Mouse (Mus musculus): ENCODE measurements at regions not wholly inside any gene's neighbourhood (a gene's known extent, or its start where the extent isn't known, plus 50 kb on each side); places are given as distances from the start of the nearest gene placed in this dataset.

- TF ChIP-seq POLR2A (IDR thresholded peaks at IDR 0.05; ENCODE audit: control insufficient read depth in 1 of 2, insufficient read depth in 1 of 2, low read depth in 1 of 2, low read length in 2 of 2, poor library complexity in 1 of 2) (no peak), ZC3H11A (IDR thresholded peaks at IDR 0.05; ENCODE audit: low read depth, low read length) (no peak), ZMIZ1 (IDR thresholded peaks at IDR 0.05; ENCODE audit: low read depth, low read length) (no peak), RAD21 (IDR thresholded peaks at IDR 0.05; ENCODE audit: low read depth, low read length) (no peak), MXI1 (IDR thresholded peaks at IDR 0.05; ENCODE audit: low read depth, low read length) (no peak), GABPA (IDR thresholded peaks at IDR 0.05; ENCODE audit: low read depth, low read length) (no peak), EP300 (IDR thresholded peaks at IDR 0.05; ENCODE audit: low read depth in 1 of 2, low read length in 2 of 2) (no peak), ELF1 (IDR thresholded peaks at IDR 0.05; ENCODE audit: low read depth, low read length) (no peak), NELFE (IDR thresholded peaks at IDR 0.05; ENCODE audit: low read depth, low read length) (no peak), MAX (IDR thresholded peaks at IDR 0.05; ENCODE audit: low read length) (no peak)
Observed at GRCm38 (mm10) chr13:99608591-99608990, 92.3 kb upstream of the Map1b start.
